Mouse (Mus musculus) thymus, postnatal 0 days (tissue): ENCODE results near the gene Zfand3. TPM values are rescaled to one million over a fixed set of nuclear protein-coding genes. Genes with fewer than 3 reads are reported as not detected.

Experiments
- DNase-seq: peaks from one replicate; pipeline ENCODE4 v3.0.0-alpha.2; 2015; ENCODE audit warnings: low spot score
- polyA plus RNA-seq: library from polyadenylated mRNA; unstranded; fragments of >200 nt; fragmentation: Nextera tagmentation; extraction: Ambion mirVana; gene quantifications from 2 replicates; pipeline ENCODE4 v1.2.1, GENCODE M21; 2015

Gene Zfand3
- polyA plus RNA-seq, 1 experiment from 2014 or later, result 35.0 TPM

DNA sequence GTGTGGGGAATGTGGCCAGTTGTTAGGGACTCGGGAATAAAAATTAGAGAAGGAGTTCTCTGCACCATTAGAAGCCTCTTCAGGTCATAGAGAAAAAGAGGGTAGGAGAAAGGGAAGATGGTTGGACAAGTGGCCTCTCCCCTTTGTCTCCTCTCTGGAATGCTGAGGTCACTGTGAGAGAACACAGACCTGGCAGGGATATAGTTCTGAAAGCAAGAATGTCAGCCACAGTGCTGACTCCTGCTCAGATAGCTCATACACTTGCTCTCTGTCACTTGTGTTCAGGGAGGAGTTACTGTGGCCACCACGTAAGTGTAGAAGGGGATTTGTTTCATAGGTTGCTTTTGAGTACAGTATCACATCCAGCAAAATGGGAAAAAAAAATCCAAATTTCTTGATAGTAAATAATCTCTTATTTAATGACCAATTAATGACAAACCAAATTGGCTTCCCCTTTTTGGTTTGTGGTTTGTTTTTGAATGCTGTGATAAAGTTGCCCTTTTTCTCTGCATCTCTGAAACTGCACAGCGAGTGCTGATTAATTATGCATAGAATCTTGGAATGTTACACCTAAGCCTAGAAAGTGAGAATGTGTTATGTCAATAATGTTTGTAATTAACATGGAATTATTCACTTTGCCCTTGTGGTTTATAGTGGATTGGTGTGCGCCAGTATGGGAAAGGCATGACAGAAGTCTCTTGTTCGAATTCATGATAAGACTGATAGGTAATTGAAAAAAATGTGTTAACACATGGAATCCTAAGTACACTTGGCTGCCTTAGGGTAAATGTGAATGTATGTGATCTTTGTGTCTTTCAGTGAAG lies 47.2 kb downstream of the Zfand3 start:
- DNase-seq, result no peak

DNA sequence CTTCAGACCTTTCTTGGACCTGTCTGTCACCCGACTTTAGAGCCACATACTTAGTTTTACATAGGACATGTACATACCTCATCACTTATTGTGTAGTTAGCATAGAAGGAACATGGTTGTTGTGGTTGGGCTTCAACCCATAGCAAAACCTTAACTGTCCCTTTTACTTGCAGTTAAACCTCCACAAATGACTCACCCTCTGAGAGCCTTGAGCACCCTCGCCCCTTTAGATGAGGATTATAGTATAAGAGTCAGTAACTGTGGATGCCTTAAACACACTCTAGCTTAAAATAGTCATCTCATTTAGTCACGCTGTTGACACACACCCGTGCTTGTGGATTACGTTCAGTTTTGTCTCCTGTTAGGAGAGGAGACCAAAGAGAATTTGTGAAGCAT lies 47.8 kb downstream of the Zfand3 start:
- DNase-seq, result no peak

DNA sequence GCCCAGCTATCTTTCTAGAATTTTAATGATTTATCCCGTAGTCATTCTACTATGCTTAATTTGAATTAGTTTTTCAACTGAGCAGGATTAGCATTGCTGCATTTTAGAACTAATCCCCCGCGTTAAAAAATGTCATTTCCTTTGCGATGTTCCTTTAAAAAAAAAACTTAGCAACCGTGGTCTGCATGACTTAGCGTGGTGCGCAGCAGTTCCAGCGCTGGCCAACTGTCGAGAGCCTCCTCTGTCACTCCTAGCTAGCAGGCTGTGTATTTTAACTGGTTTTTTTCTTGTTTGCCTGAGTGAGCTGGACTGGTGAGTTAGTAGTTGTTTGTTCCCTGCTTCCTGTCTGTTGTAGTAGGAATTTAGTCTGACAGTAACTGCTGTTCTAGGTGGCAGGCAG lies 48.9 kb downstream of the Zfand3 start:
- no peak for DNase-seq

DNA sequence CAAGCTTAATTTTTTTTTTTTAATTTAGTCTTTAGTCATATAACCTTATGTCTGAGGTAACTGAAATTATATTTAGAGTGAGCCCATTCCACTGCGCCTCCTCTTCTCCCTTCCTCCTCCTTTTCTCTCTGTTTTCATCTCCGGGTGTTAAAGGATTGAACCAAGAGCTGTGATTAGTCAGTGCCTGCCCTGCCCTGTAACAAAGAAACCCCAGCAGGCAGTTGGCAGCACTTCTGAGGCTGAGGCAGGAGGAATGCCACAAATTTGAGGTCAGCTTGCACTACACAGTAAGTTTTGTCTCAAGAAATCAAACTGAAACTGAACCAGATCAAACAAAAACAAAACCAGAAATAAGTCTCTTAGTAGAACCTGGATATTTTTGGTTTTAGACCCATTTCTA lies 49.3 kb downstream of the Zfand3 start:
- DNase-seq, result no peak

DNA sequence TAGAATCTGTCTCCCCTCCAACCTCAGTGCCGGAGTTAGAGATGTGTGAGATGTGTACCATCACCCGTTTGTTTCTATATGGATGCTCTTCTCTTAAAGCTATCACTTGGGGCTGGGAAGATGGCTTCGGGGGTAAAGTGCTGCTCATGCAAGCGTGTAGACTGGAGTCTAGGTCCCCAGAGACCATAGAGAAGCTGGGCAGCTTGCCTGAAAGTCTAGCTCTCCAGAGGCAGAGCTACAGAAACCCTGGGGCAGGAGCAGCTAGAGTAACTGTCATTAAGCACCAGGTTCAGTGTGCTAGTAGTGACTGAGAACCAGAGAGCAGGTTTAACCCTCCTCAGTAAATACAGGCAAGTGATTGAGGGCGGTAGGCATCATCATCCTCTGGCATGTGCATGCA lies 51.7 kb downstream of the Zfand3 start:
- DNase-seq, result no peak

DNA sequence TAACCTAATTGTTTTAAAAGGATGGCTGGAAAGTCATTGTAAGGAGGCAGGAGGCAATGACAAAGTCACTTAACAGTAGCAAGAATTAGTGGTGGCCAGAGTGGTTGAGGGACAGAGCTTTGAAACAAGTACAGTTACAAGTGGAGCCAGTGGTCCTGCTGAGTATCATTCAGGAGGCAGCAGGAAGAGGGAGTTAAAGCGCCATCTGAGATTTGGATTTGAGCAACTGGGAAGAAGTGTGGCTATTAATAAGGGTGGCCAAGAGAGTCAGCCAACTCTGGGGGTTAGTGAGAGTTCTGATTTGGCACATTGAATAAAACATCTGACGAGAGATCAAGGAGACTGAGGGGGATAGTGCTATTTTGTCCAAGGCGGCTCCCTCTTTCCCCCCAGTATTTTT lies 54.1 kb downstream of the Zfand3 start:
- no peak for DNase-seq

DNA sequence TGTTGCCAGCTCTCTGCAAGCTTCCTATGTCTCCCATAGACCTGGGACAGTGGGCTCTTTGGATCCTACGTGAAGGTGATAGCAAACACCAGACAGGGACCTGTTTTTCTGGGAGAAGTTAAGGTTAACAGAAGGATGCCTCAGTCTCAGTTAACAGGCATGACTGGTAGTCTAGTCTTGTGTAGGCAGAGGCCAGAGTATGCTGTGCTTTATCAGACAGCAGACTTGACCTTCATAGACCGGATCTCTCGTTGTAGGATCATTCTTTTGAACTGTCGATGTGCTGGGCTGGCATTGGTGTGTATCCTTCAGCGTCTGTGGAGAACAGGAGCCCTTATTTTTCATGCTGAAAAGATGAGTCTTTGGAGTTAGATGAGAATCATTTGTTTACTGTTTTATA lies 54.5 kb downstream of the Zfand3 start:
- DNase-seq, result no peak

DNA sequence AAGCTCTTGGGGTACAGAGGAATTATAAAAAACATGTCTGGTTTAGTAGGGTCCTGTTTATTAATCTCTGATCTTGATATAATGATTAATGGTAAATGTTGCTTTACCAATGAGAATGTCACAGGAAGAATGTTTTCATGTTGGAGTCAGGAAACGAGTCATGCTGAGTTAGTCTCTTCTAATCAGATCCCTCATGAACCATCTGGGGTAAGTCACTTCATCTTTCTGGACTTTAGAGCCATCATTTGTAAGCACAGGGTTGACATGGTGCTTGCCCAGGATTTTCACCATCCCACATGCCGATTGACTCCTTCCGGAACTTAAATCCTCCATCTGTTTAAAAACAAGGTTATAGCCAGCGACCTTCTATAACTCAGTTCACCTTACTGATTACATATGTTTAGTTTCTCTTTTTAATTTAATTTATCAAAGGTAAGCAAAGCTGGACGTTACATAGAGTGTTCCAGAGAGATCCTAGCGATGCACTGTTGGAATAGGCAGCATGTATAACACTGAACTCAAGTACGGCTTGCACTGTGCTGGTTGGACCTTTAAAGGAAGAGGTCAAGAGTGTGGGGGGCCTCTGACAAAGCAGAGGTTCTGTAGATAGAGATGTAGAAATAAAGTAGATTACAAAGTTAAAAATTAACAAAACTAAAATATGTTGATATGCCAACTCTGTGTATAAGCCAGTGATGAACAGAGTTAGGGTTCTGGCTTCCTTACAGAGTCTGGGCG lies 56.7 kb downstream of the Zfand3 start:
- no peak for DNase-seq

DNA sequence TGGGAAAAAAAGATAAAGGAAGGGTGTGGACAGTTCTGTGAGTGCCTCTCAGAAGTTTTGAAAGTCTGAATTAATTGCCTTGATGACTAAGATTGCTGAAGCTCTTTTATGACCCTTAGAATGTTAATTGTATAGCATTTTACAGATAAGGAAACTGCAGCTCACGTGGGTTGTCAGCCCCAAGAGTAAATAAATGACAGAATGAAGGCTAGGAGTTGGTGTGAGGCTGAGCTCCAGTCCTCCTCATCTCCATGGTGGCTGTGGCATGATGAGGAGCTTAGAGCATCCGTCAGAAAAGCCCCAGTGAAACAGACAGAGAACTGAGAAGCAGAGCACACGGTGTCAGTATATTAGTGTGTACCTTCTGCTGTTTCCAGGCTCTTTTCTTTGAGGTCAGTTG lies 59.3 kb downstream of the Zfand3 start:
- DNase-seq, result no peak

DNA sequence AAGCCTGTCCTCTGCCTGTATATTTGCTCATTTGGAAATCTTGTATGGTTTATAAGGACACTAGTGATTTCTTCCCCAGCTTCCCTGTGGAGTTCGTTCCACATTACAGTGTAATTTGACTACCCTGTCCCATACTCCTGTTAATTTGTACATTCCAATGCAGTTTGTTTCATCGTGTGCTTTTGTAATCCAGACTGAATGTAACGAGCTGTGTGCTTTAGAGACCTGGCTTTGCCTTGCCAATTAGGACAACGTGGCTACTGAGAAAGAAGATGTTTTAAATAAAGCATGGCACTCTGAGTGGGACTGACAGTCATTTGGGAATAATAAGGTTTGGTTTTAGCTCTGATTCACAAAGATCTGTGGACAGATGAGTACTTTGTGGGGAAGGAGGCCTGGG lies 60.2 kb downstream of the Zfand3 start:
- no peak for DNase-seq

DNA sequence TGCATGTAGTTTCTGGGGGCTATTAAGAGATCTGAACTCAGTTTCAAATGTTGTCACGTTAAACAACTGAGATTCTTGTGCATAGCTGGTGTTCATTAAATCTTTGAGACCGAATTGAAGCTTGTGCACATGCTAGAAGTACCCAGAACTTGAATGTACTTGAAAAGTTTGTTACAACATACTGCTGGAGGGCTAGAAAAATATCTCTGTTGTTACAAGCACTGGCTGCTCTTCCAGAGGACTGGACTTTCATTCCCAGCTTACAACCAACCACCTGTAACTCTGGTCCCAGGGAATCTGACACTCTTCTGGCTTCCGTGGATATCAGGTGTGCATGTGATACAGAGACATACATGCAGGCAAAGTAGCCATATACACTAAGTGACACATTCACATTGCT lies 65.2 kb downstream of the Zfand3 start:
- DNase-seq, result no peak

DNA sequence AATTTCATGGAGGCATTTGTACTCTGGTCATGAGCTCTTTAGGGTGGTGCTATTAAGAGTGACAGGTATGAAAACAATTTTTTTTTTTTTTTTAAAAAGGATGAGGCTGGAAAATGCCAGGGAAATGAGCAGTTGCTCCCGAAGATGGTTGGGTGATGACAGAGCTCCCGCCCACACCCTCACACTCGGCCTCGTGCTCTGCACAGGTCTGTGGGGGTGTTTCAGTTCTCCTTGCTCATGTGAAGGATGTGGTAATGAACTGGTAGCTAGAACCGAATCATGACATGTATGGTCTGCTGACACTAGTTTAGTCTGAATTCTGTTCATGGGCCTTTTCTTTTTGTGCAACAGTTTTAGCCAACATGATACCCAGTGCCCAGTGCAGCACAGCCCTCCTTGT lies 66.1 kb downstream of the Zfand3 start:
- DNase-seq, result no peak

DNA sequence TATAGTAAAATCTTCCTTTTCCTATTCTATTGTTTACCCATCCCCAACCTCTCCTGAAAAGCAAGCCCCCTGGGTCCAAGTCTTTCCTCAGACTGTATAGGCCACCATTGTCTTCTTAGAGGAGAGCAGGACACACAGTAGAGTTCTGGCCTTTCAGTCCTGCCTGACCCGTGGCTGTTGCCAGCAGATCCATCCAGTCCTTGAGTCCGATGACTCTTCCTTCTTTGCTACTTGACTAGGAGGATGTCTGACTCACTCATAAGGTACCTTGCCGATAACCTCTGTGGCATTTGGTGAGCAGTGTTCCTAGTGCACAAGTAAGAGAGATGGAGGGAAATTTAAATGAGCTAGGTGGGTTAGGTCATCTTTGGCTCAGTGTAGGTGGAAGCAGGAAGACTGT lies 68.1 kb downstream of the Zfand3 start:
- no peak for DNase-seq

DNA sequence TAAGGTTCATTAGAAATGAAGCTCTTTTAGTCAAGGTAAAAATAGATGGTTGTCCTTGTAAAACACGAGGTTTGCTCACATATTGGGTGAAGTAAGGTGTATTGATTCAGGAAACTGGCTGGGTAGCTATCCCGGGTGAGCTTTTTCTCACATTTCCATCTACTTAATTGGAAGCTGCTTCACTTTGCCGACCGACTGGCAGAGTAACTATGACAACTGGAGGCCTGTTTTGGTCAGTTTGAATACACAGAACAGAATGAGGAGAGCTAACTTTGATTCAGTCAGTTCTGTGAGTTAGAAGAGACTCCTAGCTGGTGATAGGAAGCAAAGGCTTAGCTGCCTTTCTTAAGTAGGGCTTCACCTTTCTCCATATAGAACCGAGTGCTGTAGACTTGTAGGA lies 71.4 kb downstream of the Zfand3 start:
- no peak for DNase-seq

DNA sequence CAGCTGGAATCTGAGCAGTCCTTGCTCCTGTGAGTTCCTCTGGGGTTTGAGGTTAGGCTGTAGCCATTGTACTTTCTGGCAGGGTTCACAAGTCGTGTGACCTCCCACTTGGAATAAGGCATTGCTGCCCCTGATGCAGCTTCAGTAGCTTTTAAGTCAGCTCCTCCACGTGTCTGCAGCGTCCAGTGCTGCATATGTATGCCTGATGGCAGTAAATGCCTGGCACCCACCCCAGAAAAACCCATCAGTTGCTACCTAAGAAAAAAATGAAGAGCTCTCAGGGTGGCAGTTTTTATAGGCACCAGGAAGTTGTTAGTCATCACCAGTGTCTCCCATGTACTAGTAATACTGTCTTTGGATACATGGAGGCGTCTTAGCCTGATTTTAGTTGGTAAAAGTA lies 79.5 kb downstream of the Zfand3 start:
- DNase-seq, result no peak

DNA sequence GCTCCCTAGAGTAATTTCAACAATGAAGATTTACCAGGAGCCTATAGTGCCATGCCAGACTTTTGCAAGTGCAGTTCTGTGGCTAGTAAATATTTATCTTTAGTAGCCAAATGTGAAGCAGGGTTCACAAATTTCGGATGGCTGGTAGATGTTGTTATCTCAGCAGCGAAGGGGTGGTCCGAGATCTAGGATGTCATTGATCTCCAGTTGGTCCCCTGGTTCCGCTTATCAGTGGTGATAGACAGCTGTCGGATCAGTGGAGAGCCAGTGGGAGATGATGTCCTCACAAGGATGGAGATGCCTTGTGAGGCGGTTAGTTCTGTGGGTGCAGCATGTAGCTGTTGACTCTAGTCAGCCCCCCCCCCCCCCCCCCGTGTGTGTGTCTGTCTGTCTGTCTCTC lies 82.2 kb downstream of the Zfand3 start:
- DNase-seq, result no peak

DNA sequence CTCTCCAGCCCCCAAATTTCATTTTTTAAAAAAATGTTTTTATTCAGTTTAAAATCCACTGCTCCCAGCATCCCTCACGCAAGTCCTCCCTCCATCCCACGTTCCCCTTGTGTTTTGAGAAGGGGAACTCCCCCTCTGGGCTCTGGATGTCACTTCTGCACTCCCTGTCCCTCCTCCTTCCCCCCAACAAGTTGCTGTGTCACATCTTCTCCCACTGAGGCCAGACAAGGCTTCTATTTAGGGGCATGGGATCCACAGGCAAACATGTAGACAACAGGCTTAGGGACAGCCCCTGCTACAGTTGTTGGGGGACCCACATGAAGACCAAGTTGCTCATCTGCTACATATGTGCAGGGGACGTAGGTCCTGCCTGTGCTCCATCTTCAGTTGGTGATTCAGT lies 83.9 kb downstream of the Zfand3 start:
- DNase-seq, result no peak

DNA sequence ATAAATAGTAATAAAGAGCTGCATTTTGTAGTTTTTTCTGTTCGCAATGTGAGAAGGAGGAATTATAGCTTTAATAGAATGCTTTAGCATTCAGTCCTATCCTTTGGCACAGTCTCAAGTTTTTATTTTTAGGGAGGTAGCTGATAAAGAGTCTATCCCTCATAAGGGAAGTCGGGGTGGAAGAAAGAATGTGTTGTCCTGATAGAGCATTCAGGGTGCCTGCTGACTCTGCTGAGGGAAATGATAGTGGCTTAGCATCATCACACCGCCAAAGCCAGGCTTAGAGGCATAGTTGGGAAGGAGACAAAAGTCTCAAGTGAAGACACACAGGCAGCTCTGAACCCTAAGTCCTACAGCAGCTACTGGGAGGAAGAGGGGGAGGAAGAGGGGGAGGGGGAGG lies 85.9 kb downstream of the Zfand3 start:
- no peak for DNase-seq

DNA sequence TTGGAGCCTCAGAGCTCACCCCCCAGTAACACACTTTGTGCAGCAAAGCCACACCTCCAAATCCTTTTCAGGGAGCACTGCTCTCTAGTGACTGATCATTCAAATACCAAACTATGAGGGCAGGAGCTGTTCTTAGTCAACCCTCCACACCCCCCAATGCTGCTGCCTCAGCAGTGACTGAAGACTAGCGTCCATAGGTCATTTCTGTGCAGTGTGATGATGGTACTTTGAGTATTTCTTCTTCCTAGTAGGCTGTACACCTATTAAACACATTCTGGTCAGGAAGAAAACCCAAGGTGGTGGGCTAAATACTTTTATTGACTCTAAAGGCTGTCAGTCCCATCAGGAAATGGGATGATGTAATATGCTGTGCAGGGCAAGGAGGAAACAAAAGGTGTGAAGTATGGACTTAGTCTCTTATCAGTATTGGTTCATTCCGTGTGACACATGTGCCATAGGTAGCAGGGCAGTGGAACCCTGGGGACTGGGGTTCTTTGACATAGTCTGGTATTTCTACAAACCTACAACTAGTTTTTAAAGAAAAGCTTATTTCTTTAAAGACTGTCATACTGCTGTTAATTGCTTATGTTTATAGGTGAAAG lies 88.7 kb downstream of the Zfand3 start:
- no peak for DNase-seq

DNA sequence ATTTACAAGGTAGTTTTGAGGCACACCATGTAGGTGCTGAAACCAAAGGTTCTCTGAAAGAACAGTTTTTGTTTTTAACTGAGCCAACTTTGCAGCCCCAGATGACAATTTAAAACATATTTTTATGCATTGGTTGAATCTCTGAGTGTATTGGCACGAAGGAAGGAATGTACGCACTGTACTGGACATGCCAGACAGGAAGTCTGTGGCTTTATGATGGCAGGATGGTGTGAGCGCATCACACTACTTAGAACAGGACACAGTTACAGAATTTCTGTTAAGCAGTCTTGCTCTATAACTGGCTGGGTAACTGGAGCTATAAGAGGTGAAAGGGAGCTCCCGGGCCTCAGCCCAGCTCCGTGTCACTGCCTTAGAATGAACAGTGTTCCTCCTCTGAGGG lies 92.6 kb downstream of the Zfand3 start:
- DNase-seq, result no peak

DNA sequence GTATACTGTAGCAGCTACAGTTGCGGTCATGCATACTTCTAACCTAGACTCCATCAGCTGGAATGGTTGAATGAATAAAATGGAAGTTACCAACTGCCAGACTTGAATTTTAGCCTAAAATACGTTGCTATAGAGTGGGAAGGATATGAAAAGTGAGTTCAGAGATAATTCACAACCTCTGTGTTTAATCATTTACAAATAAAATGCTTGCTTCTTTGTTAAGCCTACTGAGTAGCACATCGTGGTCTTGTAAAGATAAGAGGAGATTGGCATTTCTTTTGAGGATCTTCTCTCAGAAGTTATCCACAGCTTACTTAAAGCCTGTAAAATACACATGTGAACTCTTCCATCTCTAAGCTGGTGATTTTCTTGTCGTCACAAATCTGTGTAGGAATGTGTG lies 93.1 kb downstream of the Zfand3 start:
- DNase-seq, result no peak

DNA sequence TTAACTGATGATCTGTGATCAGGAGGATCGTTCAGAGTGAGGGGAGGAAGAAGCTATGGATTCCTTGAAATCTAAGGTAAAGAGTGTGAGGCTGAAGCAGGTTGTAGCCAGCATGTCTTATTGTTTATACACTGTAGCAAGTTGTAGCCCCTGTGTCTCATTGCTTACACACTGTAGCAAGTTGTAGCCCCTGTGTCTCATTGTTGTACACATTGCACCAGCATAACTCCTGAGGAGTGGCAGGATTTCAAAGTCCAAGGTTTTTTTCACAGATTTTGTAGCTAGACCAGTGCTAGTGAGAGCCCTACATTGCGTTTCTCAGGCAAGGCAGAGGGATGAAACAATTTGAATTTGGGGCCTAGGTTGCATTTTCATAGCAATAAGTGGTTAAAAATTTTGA lies 95.1 kb downstream of the Zfand3 start:
- no peak for DNase-seq

DNA sequence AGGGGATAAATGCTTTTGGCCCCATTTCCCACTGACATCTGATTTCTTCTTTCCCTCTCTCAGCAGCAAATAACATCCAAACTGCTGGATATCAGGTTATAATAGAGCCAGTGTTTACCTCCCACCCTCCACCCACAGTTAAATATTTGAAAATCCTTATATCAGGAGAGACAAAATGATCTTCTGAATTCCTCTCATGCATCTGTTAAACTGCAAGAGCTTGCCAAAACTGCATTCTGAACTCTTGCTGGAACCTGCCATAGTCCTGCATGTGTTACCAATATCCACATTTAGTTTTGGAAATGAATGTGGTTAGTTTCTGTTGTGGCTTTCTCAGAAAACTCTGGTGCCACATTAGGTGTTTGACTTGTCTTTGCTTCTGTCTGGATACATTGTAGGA lies 97.3 kb downstream of the Zfand3 start:
- peak; percentile 5 for DNase-seq
